Mouse (Mus musculus) adrenal gland, adult 2 months (tissue): Measurements from ENCODE around the gene Pde6c. TPM values are rescaled to one million over a fixed set of nuclear protein-coding genes. Genes with fewer than 3 reads are reported as not detected.

ENCODE experiments used
- DNase-seq: peaks from one replicate; pipeline ENCODE4 v3.0.0; 2021
- polyA plus RNA-seq: library from polyadenylated mRNA; depleted of rRNA; stranded (reverse); fragments of >200 nt; gene quantifications from 2 replicates; pipeline ENCODE4 v1.2.3, GENCODE M21; 2012
- total RNA-seq, 2 experiments: library from RNA; stranded (reverse); gene quantifications; 2 replicates each; pipeline ENCODE4 v1.2.3; 2021

Pde6c gene
- total and polyA plus RNA-seq, 3 experiments = not detected

- no peak for DNase-seq
Measured at GRCm38 (mm10) chr19:38143540-38144271, 11.1 kb downstream of the Pde6c start.

- DNase-seq = no peak
Measured at GRCm38 (mm10) chr19:38156243-38156642, 23.7 kb downstream of the Pde6c start.

GRCm38 (mm10) chr19:38161648-38162354 lies 29.2 kb downstream of the Pde6c start:
- DNase-seq = no peak

DNA sequence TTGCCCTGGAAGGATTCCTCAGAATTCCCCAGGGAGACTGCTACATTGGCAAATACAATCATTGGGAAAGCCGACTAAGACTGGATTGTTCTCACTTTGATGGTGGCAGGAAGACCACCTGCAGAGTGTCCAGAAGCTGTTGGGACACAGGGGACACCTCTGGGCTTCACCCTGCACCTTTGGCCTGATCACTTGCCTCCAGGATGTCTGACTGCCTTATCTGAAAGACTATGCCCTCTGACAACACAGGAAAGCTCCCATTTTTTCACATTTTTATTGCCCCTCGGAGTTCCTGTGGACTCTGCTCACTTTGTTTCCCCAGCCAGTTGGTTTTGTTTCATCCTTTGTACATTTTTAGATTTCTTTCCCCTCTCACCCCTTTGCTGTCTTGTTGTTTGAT lies 32.1 kb downstream of the Pde6c start:
- no peak for DNase-seq

- DNase-seq = no peak
Measured at GRCm38 (mm10) chr19:38179675-38180074, 47.1 kb downstream of the Pde6c start.

DNA sequence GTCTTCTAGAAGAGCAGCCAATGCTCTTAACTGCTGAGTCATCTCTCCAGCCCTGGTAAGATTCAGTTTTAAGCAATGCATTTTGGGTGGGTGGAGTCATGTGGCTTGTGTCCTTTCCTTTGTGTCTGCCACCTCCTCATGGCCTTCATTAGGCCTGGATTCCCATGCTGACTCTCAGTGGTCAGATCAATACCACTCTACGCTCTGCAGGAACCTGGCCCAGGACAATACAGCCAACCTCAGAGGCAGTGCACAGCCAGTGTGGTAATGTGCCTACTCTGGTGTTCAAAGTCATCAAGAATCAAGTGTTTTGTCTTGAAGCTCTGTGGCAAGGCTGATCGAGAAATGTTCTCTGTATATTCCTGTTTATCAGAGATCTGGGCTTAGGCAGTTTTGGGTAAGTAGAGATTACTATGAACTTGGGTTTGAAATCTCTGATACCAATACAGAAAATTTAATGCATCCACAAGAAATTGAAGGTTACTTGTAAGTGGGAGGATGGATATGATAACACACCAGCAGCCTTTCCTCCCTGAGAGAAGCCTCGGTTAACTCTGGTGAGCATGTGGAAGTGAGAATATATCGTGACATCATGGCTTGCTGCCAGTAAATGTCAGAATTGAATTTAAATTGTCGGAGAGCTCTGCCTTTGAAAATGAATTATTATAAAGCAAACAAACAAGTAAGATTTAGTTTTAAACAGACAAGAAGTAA lies 54.2 kb downstream of the Pde6c start:
- DNase-seq = no peak

DNA sequence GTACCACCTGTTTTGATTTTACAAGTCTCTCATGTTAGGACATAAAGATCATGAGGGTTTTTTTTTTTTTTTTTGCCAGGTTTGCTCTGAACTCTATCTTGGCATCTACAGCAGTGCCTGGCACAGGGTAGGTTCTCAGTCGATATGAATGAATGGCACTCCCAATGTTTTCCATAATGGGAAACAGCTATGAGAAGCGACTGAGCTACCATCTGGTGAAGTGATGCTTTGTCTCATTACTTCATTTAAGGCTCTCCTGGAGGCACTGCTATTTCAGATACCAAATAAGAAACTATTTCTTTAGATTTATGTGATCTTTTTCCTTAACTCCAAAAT lies 54.7 kb downstream of the Pde6c start:
- no peak for DNase-seq

- no peak for DNase-seq
Measured at GRCm38 (mm10) chr19:38190606-38191005, 58.0 kb downstream of the Pde6c start.

GRCm38 (mm10) chr19:38191446-38191845 lies 58.9 kb downstream of the Pde6c start:
- DNase-seq = peak; percentile 2

GRCm38 (mm10) chr19:38195245-38195644 lies 62.7 kb downstream of the Pde6c start:
- no peak for DNase-seq

- DNase-seq = no peak
Measured at GRCm38 (mm10) chr19:38198731-38199130, 66.2 kb downstream of the Pde6c start.

DNA sequence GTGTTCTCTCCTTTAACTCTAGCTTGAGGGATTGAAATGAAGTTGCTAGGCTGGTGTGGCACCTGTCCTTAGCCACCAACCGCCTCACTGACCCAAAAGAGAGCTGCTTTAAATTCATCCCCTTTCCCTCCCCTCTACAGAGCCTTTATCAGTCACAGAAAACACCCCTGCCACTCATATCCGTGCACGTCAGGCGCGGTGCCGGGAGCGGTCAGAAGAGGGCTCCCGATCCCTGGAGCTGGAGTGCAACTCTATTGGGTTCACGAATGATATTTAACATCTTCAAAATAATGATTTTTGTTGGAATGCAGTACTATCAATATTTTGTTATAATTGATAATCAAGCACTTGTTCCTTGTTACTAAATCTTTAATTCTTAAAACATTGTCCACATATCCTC lies 74.1 kb downstream of the Pde6c start:
- no peak for DNase-seq

DNA sequence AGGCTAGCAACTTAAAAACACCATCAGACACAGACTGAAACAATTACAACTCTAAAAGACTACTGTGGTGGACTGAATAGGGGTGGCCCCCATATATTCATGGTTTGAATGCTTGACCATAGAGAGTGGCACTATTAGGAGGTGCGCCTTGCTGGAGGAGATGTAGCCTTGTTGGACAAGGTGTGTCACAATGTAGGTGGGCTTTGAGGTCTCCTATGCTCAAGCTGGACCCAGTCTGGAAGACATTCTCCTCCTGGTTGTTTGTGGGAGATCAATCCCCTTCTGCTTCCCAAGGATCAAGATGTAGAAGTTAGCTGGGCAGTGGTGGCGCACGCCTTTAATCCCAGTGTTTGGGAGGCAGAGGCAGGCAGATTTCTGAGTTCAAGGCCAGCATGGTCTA lies 85.1 kb downstream of the Pde6c start:
- no peak for DNase-seq

DNA sequence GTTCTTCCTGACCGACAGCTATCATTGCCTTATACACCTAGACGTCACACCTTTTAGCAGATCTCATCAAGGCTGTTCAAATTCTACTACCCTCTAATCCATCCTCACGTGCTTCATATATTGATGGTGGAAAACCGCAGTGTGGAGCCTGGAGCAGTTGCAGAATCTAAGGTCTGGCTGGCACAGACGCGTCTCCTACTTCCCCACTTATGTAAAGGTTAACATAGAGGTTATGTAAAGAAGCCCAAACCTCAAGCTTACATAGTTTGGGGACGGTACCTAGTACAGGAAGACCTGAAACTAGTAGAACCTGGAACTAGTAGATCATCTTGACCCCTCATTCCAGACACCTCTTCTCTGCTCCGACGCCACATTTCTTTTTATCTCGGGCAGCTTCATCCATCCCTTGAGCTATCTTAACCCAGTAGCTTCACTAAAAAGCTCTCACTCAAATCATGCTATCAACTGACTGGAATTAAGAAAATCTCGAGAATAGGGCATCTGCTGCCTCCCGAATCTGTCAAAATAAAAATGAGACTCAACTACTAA lies 90.8 kb downstream of the Pde6c start:
- no peak for DNase-seq

- DNase-seq = peak; percentile 94
Measured at GRCm38 (mm10) chr19:38223905-38224684, 91.5 kb downstream of the Pde6c start, which contains the start of gene Fra10ac1. Gene Fra10ac1, minus strand, starts transcription at chr19:38224156.

DNA sequence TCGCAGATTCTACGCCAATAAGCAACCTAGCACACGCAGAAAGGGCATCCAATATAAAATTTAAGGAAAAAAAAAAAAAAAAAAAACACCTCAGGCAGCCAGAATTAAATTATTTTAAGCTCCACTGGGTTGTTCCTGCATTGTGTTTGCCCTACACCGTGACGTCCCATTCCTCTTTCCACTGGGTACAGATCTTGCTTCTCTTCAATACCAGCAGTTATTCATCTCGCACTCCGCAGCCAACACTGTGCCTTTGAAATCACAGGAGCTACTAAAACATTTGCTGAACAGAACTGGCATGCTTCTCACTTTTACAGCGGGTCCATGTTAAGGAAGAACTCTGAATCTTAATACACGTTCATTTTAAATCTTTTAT lies 92.1 kb downstream of the Pde6c start:
- DNase-seq = no peak

- no peak for DNase-seq
Measured at GRCm38 (mm10) chr19:38228699-38229098, 96.1 kb downstream of the Pde6c start.

GRCm38 (mm10) chr19:38232087-38232486 lies 99.5 kb downstream of the Pde6c start:
- DNase-seq = no peak

- DNase-seq = no peak
Measured at GRCm38 (mm10) chr19:38232516-38232915, 99.9 kb downstream of the Pde6c start.
